Mouse (Mus musculus) c-Kit-negative CD71-positive TER-119-positive erythroid progenitor cells, embryonic 14.5 days (primary cell): Measurements from ENCODE around the gene Grasp.
A peak's percentile ranks its signal among the peaks of the same experiment; 100 is the strongest.

Experiments used
- DNase-seq: peaks from one replicate; pipeline ENCODE4 v3.0.0-alpha.2; 2013; ENCODE audit warnings: low read depth, low spot score

The Grasp gene

GRCm38 (mm10) chr15:101228866-101229590 lies 5.0 kb downstream of the Grasp start:
- no peak for DNase-seq

DNA sequence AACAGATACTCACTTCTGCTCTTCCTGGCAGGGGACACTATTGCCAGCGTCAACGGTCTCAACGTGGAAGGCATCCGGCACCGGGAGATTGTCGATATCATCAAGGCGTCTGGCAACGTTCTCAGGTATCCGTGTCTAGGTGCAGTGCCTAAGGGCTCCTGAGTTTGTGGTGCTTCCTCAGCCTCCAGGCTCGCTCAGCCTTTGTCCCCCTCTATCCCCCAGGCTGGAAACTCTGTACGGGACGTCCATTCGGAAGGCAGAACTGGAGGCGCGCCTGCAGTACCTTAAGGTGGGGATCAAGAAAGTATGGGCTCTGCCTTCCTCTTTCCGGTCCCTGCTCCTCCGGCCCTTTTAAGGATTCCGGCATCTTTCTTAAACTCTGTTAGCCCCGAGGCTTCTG lies 6.5 kb downstream of the Grasp start:
- DNase-seq = no peak

GRCm38 (mm10) chr15:101230995-101231647 lies 7.1 kb downstream of the Grasp start:
- DNase-seq = peak; percentile 21

GRCm38 (mm10) chr15:101231648-101232180 lies 7.7 kb downstream of the Grasp start:
- DNase-seq = no peak

DNA sequence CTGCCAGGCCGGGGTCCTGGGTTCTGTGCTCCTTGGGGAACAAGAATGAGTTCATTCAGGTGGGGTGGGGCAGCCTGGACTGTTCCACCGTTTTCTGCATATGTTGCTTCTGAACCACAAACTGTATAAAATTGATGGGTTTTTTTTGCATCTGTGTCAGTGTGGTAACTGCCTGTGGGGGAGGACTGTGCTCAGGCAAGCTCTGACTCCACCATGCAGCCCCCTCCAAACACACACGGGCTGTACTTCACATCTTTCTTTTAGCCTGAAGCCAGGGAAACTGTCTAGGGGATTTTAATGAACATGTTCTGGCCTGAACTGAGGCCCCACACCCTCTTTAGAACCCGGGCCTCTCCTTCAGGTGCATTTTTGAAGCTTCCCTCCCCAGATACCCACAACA lies 8.6 kb downstream of the Grasp start:
- DNase-seq = no peak

GRCm38 (mm10) chr15:101233183-101233582 lies 9.2 kb downstream of the Grasp start:
- no peak for DNase-seq

- no peak for DNase-seq
Observed at GRCm38 (mm10) chr15:101233641-101234275, 9.8 kb downstream of the Grasp start.

DNA sequence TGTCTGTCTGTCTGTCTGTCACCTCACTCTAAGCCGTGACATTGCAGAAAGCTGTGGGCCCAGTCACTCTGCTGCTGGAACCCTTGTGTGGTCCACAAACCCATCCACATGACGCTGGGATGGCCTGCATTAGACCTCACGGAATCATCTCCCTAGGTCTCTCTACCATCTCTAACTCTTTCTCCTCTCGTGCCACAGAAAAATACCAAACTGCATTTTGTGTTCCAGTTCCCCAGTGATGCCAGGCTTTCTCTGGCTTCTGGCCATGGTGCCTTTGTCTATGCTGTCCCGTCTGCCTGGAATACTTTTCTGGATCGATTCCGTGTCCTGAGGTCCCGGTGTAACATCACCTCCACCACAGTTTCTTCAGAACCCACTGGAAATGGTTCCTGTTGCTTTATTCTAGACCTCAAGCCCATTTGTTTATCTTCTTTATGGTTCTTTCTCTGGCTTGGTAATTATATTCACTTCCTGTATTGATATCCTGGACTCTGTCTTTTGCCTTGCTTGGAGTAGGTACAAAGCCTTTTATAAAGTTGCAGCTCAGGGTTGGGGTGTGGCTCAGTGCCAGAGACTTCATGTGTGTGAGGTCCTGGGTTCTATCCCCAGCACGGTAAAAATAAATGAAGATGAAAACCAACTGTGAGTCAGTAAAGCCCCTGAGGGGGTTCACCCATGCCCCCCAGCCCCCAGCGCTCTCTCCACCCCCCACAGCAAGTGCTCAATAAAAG lies 10.8 kb downstream of the Grasp start:
- no peak for DNase-seq

- DNase-seq = no peak
Observed at GRCm38 (mm10) chr15:101235342-101235698, 11.3 kb downstream of the Grasp start.

- DNase-seq = no peak
Observed at GRCm38 (mm10) chr15:101235728-101236327, 11.8 kb downstream of the Grasp start.

GRCm38 (mm10) chr15:101236878-101237277 lies 12.9 kb downstream of the Grasp start:
- DNase-seq = no peak

GRCm38 (mm10) chr15:101238885-101239511 lies 15.0 kb downstream of the Grasp start:
- DNase-seq = no peak

- no peak for DNase-seq
Observed at GRCm38 (mm10) chr15:101239821-101240220, 15.8 kb downstream of the Grasp start.

DNA sequence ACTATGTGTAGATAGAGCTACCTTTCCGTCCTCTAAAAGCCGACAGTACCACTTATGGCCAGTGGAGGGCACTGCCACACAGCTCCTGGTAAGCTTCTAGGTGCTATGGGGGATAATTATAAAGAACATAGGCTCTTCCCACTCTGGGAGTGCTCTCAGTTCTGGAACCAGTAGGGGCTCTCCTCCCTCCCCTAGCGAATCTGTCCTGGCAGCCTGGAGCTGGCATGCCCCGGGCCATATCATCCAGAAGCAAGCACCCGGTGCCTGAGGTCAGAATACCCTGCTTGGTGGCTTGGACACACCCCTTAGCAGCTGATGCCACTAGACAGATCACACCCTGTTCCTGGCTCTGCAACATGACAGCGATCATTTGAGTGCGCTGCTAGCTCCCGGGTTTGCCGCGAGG lies 16.8 kb downstream of the Grasp start:
- peak; percentile 17 for DNase-seq

- DNase-seq = no peak
Observed at GRCm38 (mm10) chr15:101241236-101241635, 17.2 kb downstream of the Grasp start.

DNA sequence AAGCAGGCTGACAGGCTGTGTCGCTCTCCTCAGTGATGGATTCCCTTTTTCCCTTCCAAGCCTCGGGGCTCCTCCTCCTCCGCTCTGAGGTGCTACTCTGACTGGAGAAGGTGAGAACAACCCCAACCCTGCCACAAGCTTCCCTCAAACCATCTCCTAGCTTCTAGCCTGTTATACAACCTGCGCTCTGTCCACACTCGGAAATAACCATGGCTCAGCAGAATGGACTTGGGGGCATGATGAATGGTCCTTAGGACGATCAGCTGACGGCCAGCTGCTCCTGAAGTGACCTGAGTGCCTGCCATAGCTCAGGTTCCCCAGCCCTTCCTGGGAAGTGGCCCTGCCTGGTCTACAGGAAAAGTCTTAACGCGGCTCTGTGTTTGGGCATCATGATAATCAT lies 17.9 kb downstream of the Grasp start:
- DNase-seq = no peak

DNA sequence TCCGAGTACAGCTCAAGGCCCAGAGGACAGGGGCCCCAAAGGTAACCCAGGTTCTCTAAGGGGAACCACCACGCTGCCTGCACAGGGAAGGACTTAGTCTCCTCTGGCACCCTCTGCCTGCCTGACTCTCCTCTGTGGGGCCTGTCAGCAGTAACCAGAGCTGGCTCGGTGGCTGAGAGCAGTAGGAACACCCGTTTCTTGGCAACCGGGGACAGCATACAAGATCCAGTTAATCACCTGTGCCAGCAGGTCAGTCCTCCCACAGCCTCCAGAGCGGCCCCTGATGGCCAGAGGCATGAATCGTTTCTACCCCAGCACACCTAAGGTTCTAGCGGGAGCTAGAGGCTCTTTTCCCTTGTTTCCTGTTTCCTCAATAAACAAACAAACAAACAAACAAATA lies 18.7 kb downstream of the Grasp start:
- DNase-seq = no peak

GRCm38 (mm10) chr15:101244012-101244411 lies 20.0 kb downstream of the Grasp start:
- no peak for DNase-seq

- DNase-seq = peak; percentile 50
Observed at GRCm38 (mm10) chr15:101246231-101247154, 22.5 kb downstream of the Grasp start.

- no peak for DNase-seq
Observed at GRCm38 (mm10) chr15:101247155-101247498, 23.1 kb downstream of the Grasp start.
